Mouse (Mus musculus) ovary, postnatal 10 days (tissue): ENCODE results near the gene Map3k11.

Experiments
- DNase-seq: peaks from one replicate; pipeline ENCODE4 v3.0.0; 2022; ENCODE audit warnings: low spot score

Gene Map3k11

DNA sequence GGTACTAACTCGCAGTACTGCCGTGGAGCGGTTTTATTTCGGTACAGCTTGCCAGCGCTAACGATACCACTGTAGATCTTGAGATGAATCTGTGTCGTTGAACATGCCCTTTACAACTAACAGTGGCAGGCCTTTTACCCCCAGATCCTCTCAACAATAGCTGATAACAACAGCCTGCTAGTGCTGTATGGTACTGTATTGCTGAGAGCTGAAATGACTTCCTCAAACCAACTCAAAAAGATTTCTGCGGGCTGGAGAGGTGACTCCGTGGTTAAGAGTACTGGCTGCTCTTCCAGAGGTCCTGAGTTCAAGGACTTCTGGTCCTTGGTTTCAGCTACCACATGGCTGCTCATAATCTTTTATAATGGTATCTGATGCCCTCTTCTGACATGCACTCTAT is 45.8 kb downstream of the Map3k11 start:
- no peak for DNase-seq

DNA sequence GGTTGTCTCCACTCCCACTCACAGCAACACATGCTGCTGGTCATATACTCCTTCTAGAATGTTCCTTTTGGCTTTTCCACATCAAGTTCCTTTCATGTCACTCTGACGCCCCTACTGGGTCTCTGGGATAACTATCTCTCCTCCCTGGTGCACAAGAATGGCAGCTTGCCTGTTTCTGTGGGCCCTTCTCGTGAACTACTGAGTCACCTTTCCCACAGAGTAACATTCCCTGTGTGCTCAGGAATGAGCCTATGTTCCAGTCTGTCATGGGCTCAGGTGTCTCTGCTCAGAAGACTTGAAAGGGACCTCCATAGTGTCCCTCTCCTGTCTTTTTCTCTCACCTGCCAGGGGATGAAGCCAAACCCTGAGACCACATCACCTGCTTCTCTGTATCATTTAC is 50.9 kb downstream of the Map3k11 start:
- DNase-seq: no peak

DNA sequence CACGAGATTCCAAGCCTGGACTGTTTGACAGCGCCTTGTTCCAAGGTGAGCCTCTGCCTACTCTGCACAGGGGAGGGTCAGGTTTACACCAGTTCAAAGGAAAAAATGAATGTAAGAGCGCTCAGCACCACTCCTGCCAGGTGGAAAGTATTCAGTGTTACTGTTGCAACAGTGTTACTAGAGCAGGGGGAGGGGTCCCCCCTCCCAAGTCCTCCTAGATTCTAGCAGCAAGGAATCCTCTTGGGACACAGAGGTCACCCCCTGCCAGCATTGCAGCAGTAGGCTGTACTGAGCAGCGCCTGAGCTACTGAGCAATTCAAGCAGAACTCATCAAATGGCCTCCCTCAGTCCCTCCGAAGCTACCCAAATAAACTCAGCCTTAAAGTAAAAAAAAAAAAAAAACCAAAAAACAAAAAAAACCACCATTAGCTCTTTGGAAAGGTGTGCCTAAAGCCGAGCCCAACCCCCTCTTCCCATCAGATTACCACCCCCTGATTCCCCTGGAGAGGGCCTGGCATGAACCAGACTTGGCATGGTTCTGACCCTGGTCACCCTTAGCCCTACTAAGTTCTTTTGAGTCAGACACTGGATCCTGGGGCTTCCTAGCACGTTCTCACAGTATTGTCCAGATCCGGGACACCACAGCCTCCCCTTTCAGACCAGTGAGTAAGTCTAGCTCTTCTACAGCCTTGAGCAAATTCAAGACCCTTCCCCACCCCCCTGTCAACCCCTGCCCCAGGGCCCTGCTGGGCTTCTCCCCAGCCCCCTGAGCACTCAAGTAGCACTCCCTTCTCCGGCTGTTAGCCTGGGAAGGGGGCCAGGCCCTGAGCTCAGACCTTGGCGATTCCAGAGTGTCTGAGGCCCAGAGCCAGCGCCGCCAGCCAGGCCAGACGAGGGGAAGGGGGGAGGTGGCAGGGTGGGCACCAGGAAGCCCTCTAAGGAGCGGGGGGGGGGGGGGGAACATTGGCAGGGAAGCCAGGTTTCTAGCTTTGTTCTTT is 52.1 kb downstream of the Map3k11 start, which contains the start of gene Ltbp3:
Gene Ltbp3, plus strand, starts transcription at position 585 of the 998 bp plus-strand sequence.
- DNase-seq: peak; percentile 65

DNA sequence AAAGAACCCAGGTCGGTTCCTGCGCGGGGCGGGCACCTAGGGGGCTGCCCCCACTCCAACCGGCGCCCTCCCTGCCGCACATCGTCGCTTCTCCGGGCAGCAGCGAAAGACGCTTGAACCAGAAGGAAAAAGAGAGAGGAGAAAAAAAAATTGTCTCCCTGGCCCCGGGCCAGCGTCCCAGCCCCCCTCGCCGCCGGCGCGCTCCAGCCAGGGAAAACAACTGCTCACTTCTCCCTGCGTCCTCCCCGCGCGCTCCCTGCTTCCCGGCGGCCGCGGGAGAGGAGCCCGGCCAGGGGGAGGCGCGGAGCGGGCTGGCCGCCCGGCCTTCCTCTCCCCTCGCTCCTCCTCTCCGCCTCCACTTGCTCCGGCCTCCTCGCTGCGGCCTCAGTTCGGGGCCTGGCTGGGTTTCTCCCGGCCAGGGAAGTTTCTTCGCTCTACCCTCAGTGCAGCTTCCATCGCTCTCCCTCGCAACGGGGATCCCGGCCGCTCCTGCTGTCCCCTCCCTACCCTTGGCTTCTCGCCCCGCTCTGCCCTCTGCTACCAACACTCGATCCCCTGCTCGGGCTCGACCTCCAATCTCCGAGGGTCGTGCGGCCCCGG is 53.2 kb downstream of the Map3k11 start:
- peak; percentile 82 for DNase-seq

DNA sequence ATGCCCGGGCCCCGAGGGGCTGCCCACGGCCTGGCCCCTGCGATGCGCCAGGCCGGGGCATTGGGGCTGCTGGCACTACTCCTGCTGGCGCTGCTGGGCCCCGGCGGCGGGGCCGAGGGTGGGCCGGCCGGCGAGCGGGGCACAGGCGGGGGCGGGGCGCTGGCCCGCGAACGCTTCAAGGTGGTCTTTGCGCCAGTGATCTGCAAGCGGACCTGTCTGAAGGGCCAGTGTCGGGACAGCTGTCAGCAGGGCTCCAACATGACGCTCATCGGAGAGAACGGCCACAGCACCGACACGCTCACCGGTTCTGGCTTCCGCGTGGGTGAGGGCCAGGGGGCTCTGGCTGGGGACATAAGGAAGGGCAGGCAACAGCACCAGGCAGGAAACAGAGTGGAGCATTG is 53.7 kb downstream of the Map3k11 start:
- DNase-seq: no peak

DNA sequence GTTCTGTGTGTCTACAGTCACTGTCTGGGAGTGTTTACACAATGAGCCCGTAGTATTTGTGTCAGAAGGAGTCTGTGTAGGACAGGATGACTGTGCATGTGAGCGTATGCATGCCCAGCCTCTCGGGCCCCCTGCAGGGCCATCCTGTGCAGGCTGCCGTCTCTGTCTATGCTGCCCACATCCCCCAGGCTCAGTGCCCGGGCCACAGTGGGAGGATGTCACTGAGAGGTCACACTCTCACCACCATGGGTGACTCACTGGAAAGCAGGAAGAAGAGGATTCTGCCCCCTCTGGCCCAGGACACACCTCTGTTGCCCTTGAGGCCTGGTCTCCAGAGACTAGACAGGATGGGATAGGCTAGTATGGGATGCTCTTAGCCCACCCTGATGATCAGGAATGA is 55.0 kb downstream of the Map3k11 start:
- no peak for DNase-seq

DNA sequence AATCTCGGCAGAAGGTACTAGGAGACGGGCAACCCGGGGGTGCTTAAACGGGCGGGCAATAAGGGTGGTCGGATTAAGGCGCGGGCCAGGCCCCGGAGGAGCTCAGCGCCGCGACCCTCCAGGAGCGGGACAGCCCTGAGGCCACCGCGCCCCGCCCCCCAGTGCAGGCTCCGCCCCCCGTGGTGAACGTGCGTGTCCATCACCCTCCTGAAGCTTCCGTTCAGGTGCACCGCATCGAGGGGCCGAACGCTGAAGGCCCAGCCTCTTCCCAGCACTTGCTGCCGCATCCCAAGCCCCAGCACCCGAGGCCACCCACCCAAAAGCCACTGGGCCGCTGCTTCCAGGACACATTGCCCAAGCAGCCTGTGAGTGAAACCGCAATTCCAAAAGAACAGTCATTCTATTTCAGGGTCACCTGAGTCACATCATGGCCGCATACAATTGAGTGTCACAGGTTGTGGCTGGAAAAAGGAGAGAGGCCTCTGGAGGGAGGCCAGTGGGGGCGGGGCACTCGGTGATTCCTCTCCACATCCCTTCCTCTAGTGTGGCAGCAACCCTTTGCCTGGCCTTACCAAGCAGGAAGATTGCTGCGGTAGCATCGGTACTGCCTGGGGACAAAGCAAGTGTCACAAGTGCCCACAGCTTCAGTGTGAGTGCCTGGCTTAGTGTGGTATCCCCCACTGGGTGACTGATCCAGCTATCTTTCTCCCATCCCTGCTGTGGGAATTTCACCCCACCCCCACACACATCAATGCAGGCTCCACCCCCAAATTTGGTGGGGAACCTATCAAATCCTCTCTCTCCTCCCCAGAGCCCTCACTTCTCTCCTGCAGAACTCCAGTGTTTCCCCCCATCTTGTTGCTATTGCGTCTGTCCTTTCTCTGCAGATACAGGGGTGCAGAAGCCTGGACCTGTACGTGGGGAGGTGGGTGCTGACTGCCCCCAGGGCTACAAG is 57.5 kb downstream of the Map3k11 start:
- no peak for DNase-seq

DNA sequence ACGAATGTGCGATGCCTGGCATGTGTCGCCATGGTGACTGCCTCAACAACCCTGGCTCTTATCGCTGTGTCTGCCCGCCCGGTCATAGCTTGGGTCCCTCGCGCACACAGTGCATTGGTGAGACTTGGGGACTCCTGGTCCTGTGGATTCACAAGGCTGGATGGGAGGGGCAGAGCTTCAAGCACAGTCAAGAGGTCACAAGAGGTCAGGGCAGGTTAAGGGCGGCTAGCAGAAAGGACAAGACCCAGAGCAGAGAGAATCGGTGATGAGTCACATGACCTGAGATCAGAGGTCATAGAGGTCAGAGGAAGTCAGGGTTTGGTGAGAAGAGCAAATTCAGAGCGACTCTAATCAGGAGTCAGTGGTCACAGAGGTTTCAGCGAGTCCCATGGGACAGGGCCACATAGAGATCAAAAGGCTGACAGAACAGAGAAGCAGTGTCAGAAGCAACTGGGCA is 58.4 kb downstream of the Map3k11 start:
- no peak for DNase-seq

DNA sequence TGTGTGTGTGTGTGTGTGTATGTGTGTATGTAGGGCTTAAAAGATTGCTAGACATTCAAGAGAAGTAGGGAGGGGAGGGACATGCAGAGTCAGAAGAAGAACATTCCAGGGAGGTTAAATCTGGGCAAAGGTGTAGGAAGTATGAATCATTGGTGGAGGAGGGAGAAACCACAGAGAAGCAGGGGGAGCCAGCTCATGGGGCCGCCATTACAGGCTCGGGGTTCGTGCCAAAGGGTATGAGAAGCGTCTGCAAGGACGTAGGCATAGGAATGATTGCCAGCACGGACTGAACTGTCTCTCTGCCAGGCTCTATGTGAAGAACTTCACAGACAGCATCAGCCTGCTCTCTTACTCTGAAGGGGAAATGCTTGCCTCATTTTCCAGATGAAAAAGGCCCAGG is 60.9 kb downstream of the Map3k11 start:
- no peak for DNase-seq

DNA sequence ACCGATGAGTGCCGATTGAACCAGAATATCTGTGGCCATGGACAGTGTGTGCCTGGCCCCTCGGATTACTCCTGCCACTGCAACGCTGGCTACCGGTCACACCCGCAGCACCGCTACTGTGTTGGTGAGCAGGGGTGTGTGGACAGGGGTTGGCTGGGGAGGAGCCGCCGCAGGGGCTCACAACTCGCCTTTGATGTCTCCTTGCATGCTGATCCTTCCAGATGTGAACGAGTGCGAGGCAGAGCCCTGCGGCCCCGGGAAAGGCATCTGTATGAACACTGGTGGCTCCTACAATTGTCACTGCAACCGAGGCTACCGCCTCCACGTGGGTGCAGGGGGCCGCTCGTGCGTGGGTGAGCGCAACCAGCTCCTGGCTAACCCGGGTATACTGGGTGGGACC is 62.4 kb downstream of the Map3k11 start:
- no peak for DNase-seq

DNA sequence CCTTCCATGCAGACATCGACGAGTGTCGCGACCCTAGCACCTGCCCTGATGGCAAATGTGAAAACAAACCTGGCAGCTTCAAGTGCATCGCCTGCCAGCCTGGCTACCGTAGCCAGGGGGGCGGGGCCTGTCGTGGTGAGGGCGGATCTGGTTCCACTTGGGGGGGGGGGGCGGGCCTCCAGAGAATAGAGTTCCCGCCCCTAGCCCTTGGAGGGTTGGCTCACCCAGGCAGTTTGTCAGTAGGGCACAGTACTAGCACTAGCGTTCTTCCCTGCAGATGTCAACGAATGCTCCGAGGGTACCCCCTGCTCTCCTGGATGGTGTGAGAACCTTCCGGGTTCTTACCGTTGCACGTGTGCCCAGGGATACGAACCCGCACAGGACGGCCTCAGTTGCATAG is 63.2 kb downstream of the Map3k11 start:
- DNase-seq: no peak
